Mouse (Mus musculus): ENCODE measurements at regions not wholly inside any gene's neighbourhood (a gene's known extent, or its start where the extent isn't known, plus 50 kb on each side); places are given as distances from the start of the nearest gene placed in this dataset.

DNA sequence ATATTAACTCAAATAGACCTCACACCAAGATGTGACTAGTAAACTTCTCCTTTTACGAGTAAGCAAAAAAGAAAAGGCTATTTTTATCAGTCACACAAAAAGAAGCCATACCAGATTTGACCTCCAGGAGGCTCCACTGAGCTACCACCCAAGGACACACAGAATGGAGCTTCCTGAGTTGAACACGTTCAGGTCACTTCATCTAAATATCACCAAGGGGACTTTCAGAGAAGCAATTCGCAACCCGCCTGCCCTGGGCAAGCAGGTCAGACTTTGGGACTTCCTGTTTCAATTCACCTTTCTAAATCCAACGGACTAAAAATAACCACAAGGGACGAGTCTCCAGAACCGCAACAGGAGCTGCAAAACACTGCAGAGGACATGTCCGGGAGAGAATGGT is 281.5 kb downstream of the Dhx15 start:
- dilution Hi-C loops (cut with MboI; ENCODE audit: extremely low pct_ligation_motif_present, extremely low pct_unique_long_range_greater_than_20kb, low sequenced_read_pairs), result no loop called here
- no peaks in the 10 kb centered on the region for H3K27me3 ChIP-seq (replicated peaks)
- no peak for TF ChIP-seq ZMIZ1 (IDR thresholded peaks at IDR 0.05; ENCODE audit: low read depth, low read length)
- no peak for TF ChIP-seq JUND (conservative IDR thresholded peaks at IDR 0.05; ENCODE audit: low read depth, low read length)
- no peak for TF ChIP-seq MAX (IDR thresholded peaks at IDR 0.05; ENCODE audit: low read length)
- no peak for TF ChIP-seq TCF12 (IDR thresholded peaks at IDR 0.05; ENCODE audit: low read depth, low read length)
- TF ChIP-seq E2F4 (IDR thresholded peaks at IDR 0.05; ENCODE audit: insufficient replicate concordance, low read depth, low read length), result no peak
- TF ChIP-seq TBP (conservative IDR thresholded peaks at IDR 0.05; ENCODE audit: low read depth, low read length), result no peak
- no peak for TF ChIP-seq MYC (IDR thresholded peaks at IDR 0.05; ENCODE audit: low read depth, low read length)
- no peak for TF ChIP-seq CHD1 (IDR thresholded peaks at IDR 0.05; ENCODE audit: low read depth, low read length)
- TF ChIP-seq IRF4 (IDR thresholded peaks at IDR 0.05; ENCODE audit: low read depth, low read length), result no peak
- no peak for TF ChIP-seq ZC3H11A (IDR thresholded peaks at IDR 0.05; ENCODE audit: low read depth, low read length)
- no peak for TF ChIP-seq HCFC1 (IDR thresholded peaks at IDR 0.05; ENCODE audit: low read depth, low read length)
- no peak for TF ChIP-seq JUN (IDR thresholded peaks at IDR 0.05; ENCODE audit: insufficient read depth, low read depth, low read length)
- TF ChIP-seq GABPA (IDR thresholded peaks at IDR 0.05; ENCODE audit: insufficient replicate concordance, low read depth, low read length), result no peak
- peak; percentile 24 for TF ChIP-seq RAD21 (IDR thresholded peaks at IDR 0.05; ENCODE audit: low read depth, low read length)
- no peak for TF ChIP-seq MXI1 (IDR thresholded peaks at IDR 0.05; ENCODE audit: low read depth, low read length)
- TF ChIP-seq USF2 (conservative IDR thresholded peaks at IDR 0.05; ENCODE audit: low read depth, low read length), result no peak
- peak; percentile 52 to 68 for TF ChIP-seq CTCF (conservative IDR thresholded peaks at IDR 0.05 in 1 of 2, IDR thresholded peaks at IDR 0.05 in 1 of 2; ENCODE audit: low read depth in 2 of 2, low read length in 2 of 2)
- TF ChIP-seq ZKSCAN1 (IDR thresholded peaks at IDR 0.05; ENCODE audit: borderline replicate concordance, low read depth, low read length), result no peak
- TF ChIP-seq SMC3 (IDR thresholded peaks at IDR 0.05; ENCODE audit: low read depth, low read length), result peak; percentile 47
- no peak for TF ChIP-seq EP300 (IDR thresholded peaks at IDR 0.05; ENCODE audit: low read length)
- TF ChIP-seq MAZ (IDR thresholded peaks at IDR 0.05; ENCODE audit: low read depth, low read length), result no peak
- no peak for TF ChIP-seq BHLHE40 (IDR thresholded peaks at IDR 0.05; ENCODE audit: low read depth, low read length)
- TF ChIP-seq USF1 (IDR thresholded peaks at IDR 0.05; ENCODE audit: low read depth, low read length), result no peak
- no peaks in the 10 kb centered on the region for H3K9me3 ChIP-seq (replicated peaks; ENCODE audit: low read length)
- H3K79me2 ChIP-seq (replicated peaks; ENCODE audit: control insufficient read depth, extremely low read depth, insufficient read depth, poor library complexity, severe bottlenecking), result no peaks in the 10 kb centered on the region
- in situ Hi-C loops (cut with MboI; ENCODE audit: low pct_ligation_motif_present, low pct_unique_long_range_greater_than_20kb, low sequenced_read_pairs), result no loop called here
- no peaks in the 10 kb centered on the region for H3K36me3 ChIP-seq (replicated peaks in 1 of 2; ENCODE audit: control insufficient read depth in 1 of 2, insufficient read depth in 1 of 2, low read length in 1 of 2)
- DNase-seq (ENCODE audit: extremely low read depth), result peak; percentile 68
- no peak overlapping the region for H3K4me3 ChIP-seq (replicated peaks in 1 of 3; ENCODE audit: low read depth in 2 of 3, low read length in 2 of 3, poor library complexity in 1 of 3)
- H3K4me2 ChIP-seq (ENCODE audit: insufficient read depth, low read depth, poor library complexity, severe bottlenecking), result no peak overlapping the region
- H3K9ac ChIP-seq (ENCODE audit: insufficient read depth, low read depth), result no peak overlapping the region
- peaks cover 0 to 13% of the 10 kb centered on the region in 2 experiments; a peak in 2 of 4 replicates for H3K4me1 ChIP-seq (ENCODE audit: control insufficient read depth in 1 of 2, insufficient read depth in 2 of 2)
- no peak overlapping the region for H3K27ac ChIP-seq (ENCODE audit: insufficient read depth, low read depth)
